Mouse (Mus musculus): ENCODE results near the gene Tecpr1. TPM values are rescaled to one million over a fixed set of nuclear protein-coding genes. Genes with fewer than 3 reads are reported as not detected.

The Tecpr1 gene
- polyA plus RNA-seq, 1 experiment, result 13.2 TPM

DNA sequence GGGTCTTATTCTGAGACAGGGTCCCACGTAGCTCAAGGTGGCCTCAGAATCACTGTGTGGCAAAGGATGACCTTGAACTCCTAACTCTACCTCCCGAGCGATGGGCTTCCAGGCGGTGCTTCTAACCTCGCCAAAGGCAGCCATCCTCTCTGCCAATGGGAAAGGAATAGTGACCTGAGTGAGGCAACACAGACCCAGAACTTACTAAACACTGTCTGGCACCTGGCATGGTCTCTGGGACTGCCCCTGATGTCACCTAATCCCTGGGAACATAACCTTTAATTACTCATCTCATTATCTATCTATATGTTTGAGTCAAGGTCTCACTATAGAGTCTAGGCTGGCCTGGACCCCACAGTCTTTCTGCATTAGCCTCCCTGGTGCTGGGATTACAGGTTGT lies 3.5 kb downstream of the Tecpr1 start:
- TF ChIP-seq FLI1 (IDR thresholded peaks at IDR 0.05; ENCODE audit: low read length) (no peak), GATA1 (IDR thresholded peaks at IDR 0.05; ENCODE audit: borderline replicate concordance, low read length) (no peak)
- peaks cover 16% of the 10 kb centered on the region for H3K27me3 ChIP-seq (replicated peaks)
- no peaks in the 10 kb centered on the region for H3K9me3 ChIP-seq
- H3K4me3 ChIP-seq (replicated peaks), result no peak overlapping the region
- H3K36me3 ChIP-seq (replicated peaks; ENCODE audit: low read length), result no peaks in the 10 kb centered on the region
- H3K4me1 ChIP-seq, result peaks cover 66% of the 10 kb centered on the region

DNA sequence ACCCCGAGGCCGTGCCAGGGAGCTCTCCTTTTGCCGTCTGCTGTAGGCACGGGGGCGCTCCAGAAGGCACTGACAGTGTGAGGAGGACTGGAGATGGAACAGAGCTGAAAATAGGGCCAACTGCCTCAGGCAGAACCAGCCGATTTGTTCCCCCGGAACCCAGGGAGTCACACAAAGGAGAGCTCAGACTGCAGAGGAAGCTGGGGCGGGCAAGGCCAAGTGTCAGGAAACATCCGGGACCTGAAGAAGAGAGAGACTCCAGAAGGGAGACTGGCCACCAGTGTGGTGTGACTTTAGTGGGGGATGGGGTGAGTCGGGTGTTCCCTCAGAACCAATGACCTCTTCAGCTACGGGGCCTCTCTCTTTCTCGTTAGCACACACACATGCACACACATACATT lies 4.1 kb downstream of the Tecpr1 start:
- no peaks in the 10 kb centered on the region for H3K36me3 ChIP-seq (replicated peaks; ENCODE audit: low read length)
- H3K27me3 ChIP-seq (replicated peaks), result peaks cover 11% of the 10 kb centered on the region
- peaks cover 69% of the 10 kb centered on the region for H3K4me1 ChIP-seq
- TF ChIP-seq FLI1 (IDR thresholded peaks at IDR 0.05; ENCODE audit: low read length) (no peak), GATA1 (IDR thresholded peaks at IDR 0.05; ENCODE audit: borderline replicate concordance, low read length) (no peak)
- no peaks in the 10 kb centered on the region for H3K9me3 ChIP-seq
- H3K4me3 ChIP-seq (replicated peaks), result no peak overlapping the region

DNA sequence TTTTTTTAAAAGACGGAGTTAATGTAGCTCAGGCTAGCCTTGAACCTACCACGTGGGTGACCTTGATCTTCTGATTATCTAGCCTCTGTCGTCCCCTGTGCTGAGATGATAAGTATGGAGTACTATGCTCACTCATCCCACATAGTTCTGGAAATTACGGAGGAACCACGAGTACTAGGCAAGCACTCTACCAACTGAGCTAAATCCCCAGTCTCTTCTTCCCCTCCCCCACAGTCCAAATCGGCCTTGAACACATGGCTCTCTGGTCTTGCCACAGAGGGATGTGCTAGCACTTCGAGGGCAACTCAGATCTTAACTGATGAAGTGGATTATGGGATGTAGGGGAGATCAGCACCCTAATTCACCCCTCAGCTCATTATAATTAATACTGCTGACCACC lies 5.4 kb downstream of the Tecpr1 start:
- no peaks in the 10 kb centered on the region for H3K36me3 ChIP-seq (replicated peaks; ENCODE audit: low read length)
- peaks cover 7% of the 10 kb centered on the region for H3K27me3 ChIP-seq (replicated peaks)
- H3K9me3 ChIP-seq, result no peaks in the 10 kb centered on the region
- H3K4me3 ChIP-seq (replicated peaks), result no peak overlapping the region
- H3K4me1 ChIP-seq, result peaks cover 57% of the 10 kb centered on the region
- TF ChIP-seq FLI1 (IDR thresholded peaks at IDR 0.05; ENCODE audit: low read length) (no peak), GATA1 (IDR thresholded peaks at IDR 0.05; ENCODE audit: borderline replicate concordance, low read length) (no peak)

DNA sequence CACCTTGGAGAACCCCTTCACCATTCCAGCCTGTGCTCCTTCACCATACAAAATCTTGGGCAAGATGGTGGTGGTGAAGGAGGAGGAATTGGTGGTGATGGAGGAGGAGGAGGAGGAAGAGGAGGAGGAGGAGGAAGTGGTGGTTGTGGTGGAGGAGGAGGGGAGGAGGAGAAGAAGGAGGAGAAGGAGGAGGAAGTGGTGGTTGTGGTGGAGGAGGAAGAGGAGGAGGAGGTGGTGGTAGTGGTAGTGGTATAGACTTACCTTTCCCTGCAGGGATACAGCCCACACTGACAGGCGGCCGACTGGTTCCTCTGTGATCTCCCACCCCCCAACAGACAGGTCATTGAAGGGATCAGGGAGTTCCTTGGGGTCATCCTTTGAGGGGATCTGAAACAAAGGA lies 7.4 kb downstream of the Tecpr1 start:
- TF ChIP-seq GATA1 (IDR thresholded peaks at IDR 0.05; ENCODE audit: borderline replicate concordance, low read length) (no peak), FLI1 (IDR thresholded peaks at IDR 0.05; ENCODE audit: low read length) (no peak)
- peak overlapping the region; percentile 47 for H3K4me3 ChIP-seq (replicated peaks)
- H3K36me3 ChIP-seq (replicated peaks; ENCODE audit: low read length), result peaks cover 6% of the 10 kb centered on the region
- peaks cover 6% of the 10 kb centered on the region for H3K27me3 ChIP-seq (replicated peaks)
- peaks cover 36% of the 10 kb centered on the region for H3K4me1 ChIP-seq
- 0 out of 2 replicates have a peak, but pooled peaks cover 5% of the 10 kb centered on the region for H3K9me3 ChIP-seq

DNA sequence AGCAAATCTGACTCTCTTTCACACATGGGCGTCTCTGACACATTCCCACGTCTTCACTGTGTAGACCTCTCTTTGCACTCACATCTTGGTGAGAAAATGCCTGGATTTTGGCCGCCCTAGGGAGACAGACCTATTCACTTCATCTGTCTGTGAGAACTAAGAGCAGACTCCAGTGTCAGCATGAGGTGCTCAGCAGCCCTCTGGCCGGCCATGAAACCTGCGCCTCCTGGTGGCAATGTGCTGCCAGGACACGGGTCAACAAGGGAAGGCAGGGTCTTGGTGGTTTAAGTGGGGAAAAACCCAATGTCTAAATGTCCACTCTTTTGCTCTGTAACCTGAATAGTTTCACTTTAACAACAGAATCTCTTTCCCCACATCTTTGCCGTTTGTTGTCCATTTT lies 9.0 kb downstream of the Tecpr1 start:
- TF ChIP-seq GATA1 (IDR thresholded peaks at IDR 0.05; ENCODE audit: borderline replicate concordance, low read length), result no peak
- TF ChIP-seq FLI1 (IDR thresholded peaks at IDR 0.05; ENCODE audit: low read length), result no peak
- Histone ChIP-seq H3K36me3 (replicated peaks; ENCODE audit: low read length) (peaks cover 18% of the 10 kb centered on the region), H3K4me3 (replicated peaks) (no peak overlapping the region), H3K4me1 (peaks cover 29% of the 10 kb centered on the region), H3K27me3 (replicated peaks) (peaks cover 6% of the 10 kb centered on the region), H3K9me3 (peaks cover 16% of the 10 kb centered on the region)

DNA sequence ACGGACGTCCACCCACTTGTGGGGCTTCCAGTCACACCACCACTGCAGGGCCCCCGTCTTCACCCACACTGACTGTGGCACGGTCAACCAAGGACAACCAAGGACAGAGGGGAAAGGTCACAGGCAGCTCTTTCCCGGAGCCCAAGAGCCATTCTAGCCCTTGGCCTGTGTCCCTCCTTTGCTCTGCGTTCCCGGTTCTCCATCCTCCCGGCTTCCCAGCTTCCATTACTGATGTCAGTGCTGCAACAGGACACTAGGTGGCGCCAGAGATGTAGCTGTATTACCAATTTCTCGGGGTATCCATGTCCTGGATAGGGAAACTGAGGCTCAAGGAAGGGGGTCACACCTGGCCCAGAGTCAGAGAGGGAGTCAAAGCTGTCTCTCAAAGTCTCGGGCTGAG lies 15.9 kb downstream of the Tecpr1 start:
- Histone ChIP-seq H3K9me3 (peaks cover 26% of the 10 kb centered on the region), H3K4me1 (no peaks in the 10 kb centered on the region), H3K27me3 (replicated peaks) (peaks cover 6% of the 10 kb centered on the region), H3K4me3 (replicated peaks) (no peak overlapping the region), H3K36me3 (replicated peaks; ENCODE audit: low read length) (peaks cover 31% of the 10 kb centered on the region)
- TF ChIP-seq FLI1 (IDR thresholded peaks at IDR 0.05; ENCODE audit: low read length) (no peak), GATA1 (IDR thresholded peaks at IDR 0.05; ENCODE audit: borderline replicate concordance, low read length) (no peak)

DNA sequence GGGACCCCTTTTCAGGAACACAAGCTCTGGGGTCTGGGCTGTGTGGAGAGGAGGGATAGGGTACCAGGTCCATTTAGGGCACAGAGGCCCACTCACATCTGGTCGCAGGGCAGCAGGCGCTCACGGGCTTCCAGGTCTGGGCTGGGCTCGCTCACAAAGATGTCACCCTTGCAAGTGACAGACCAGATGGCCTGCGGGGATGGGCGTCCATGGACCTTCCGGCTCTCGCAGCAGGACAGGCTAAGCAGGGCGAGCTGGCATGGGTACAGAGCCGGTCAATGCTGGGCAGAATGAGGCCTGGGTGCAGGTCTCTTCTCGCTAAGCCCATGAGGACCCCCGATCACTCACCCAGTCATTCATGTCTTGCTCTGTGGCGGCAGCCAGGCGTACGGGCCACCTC lies 17.3 kb downstream of the Tecpr1 start:
- no peaks in the 10 kb centered on the region for H3K4me1 ChIP-seq
- peaks cover 31% of the 10 kb centered on the region for H3K9me3 ChIP-seq
- TF ChIP-seq FLI1 (IDR thresholded peaks at IDR 0.05; ENCODE audit: low read length), result no peak
- no peak for TF ChIP-seq GATA1 (IDR thresholded peaks at IDR 0.05; ENCODE audit: borderline replicate concordance, low read length)
- peaks cover 28% of the 10 kb centered on the region for H3K36me3 ChIP-seq (replicated peaks; ENCODE audit: low read length)
- no peak overlapping the region for H3K4me3 ChIP-seq (replicated peaks)
- peaks cover 3% of the 10 kb centered on the region for H3K27me3 ChIP-seq (replicated peaks)

DNA sequence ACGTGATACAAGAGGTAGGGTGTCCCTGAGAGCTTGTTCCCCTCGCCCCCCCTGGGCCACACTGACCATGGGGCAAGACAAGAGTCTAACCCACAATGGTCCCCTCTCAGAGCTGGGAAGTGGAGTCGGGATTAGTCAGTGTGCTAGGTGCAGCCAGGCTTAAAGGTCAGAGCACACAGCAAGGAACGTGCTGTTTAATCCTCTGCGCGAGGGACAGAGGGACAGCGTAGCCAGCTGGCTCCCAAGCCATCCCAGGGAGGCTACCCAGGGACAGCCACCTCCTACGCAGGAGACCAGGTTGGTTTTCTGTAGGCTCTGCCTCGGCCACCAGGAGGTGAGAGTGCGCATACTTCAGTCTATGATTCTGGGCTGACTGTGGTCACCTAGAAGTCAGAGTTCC lies 18.5 kb downstream of the Tecpr1 start:
- peaks cover 25% of the 10 kb centered on the region for H3K9me3 ChIP-seq
- peaks cover 6% of the 10 kb centered on the region for H3K27me3 ChIP-seq (replicated peaks)
- TF ChIP-seq GATA1 (IDR thresholded peaks at IDR 0.05; ENCODE audit: borderline replicate concordance, low read length) (no peak), FLI1 (IDR thresholded peaks at IDR 0.05; ENCODE audit: low read length) (no peak)
- peaks cover 21% of the 10 kb centered on the region for H3K36me3 ChIP-seq (replicated peaks; ENCODE audit: low read length)
- H3K4me1 ChIP-seq, result no peaks in the 10 kb centered on the region
- no peak overlapping the region for H3K4me3 ChIP-seq (replicated peaks)

DNA sequence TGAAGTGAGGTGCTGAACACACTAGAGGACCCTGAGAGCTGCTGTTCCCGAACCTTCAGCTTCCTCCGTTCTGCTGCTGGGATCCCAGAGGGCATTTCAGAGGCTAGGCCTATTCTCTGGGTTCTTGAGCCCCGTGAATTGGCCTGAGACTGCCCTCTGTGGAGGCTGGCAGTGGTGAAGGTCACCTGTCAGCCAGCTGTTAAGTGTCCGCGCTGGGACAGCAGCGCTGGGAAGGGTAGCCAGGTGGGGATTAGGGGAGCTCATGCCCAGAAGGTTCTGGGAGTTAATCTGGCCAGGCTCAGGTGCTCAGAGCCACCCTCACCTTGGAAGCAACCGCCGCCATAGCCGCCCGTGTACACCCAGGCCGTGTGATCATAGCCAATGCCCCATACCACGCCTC lies 19.1 kb downstream of the Tecpr1 start:
- H3K9me3 ChIP-seq, result peaks cover 19% of the 10 kb centered on the region
- peaks cover 15% of the 10 kb centered on the region for H3K36me3 ChIP-seq (replicated peaks; ENCODE audit: low read length)
- H3K4me3 ChIP-seq (replicated peaks), result no peak overlapping the region
- H3K27me3 ChIP-seq (replicated peaks), result peaks cover 6% of the 10 kb centered on the region
- TF ChIP-seq GATA1 (IDR thresholded peaks at IDR 0.05; ENCODE audit: borderline replicate concordance, low read length) (no peak), FLI1 (IDR thresholded peaks at IDR 0.05; ENCODE audit: low read length) (no peak)
- H3K4me1 ChIP-seq, result no peaks in the 10 kb centered on the region

DNA sequence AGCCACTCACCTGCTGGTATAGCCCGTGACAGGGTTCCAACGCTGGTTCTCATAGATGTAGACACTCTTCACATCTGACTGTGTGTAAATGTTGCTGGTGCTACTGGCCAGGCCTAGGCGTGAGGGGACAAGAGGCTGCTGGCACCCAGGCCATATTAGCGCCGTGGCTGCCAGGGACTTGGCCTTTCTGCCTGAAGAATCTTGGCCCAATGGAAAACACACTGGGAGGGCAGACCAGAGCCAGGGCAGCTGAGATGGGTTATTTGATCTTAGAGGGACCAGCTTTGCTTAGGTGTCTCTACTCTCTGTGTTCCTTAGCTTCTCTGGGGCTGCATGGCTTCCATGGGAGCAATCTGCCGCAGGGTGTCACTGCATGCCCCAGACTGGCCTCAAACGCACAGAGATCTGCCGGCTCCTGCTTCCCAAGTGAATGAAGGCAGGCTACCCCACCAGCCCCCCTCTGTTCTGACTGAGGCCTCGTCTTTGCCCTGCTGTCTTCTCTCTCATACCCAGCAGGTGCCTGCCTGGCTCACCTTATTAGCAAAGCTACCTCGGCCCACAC lies 19.9 kb downstream of the Tecpr1 start:
- H3K36me3 ChIP-seq (replicated peaks; ENCODE audit: low read length), result peaks cover 11% of the 10 kb centered on the region
- H3K9me3 ChIP-seq, result peaks cover 14% of the 10 kb centered on the region
- no peaks in the 10 kb centered on the region; the same call in 1 of the 2 replicates for H3K4me1 ChIP-seq
- H3K27me3 ChIP-seq (replicated peaks), result peaks cover 9% of the 10 kb centered on the region
- H3K4me3 ChIP-seq (replicated peaks), result no peak overlapping the region
- no peak for TF ChIP-seq FLI1 (IDR thresholded peaks at IDR 0.05; ENCODE audit: low read length)
- TF ChIP-seq GATA1 (IDR thresholded peaks at IDR 0.05; ENCODE audit: borderline replicate concordance, low read length), result no peak

DNA sequence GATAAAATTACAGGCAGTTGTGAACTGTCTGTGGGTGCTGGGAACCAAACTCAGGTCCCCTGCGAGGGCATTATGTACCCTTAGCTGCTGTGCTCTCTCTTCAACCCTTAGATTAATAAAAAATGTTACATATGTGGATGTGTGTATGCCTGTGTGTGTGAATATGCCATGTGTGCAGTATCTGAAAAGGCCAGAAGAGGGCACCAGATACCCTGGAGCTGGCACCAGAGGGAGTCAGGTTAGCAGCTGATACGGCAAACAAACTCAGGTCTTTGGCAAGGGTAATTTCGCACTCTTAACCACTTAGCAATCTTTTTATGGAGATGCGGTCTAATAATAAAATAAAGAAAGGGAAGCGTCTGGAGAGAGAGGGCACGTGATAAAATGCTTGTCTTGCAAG lies 21.0 kb downstream of the Tecpr1 start:
- no peak overlapping the region for H3K4me3 ChIP-seq (replicated peaks)
- no peak for TF ChIP-seq GATA1 (IDR thresholded peaks at IDR 0.05; ENCODE audit: borderline replicate concordance, low read length)
- no peak for TF ChIP-seq FLI1 (IDR thresholded peaks at IDR 0.05; ENCODE audit: low read length)
- H3K4me1 ChIP-seq, result no peaks in the 10 kb centered on the region; the same call in 1 of the 2 replicates
- H3K9me3 ChIP-seq, result peaks cover 13% of the 10 kb centered on the region
- peaks cover 11% of the 10 kb centered on the region for H3K36me3 ChIP-seq (replicated peaks; ENCODE audit: low read length)
- H3K27me3 ChIP-seq (replicated peaks), result peaks cover 11% of the 10 kb centered on the region
